Mouse (Mus musculus) C2C12 (cell line): ENCODE results near the gene Ehmt2.

Source experiments
- CEBPB ChIP-seq: IDR thresholded peaks from one replicate; pipeline ENCODE4 v1.6.1; 2011; ENCODE audit warnings: low read depth, mild to moderate bottlenecking, control low read depth, moderate library complexity
- CTCF ChIP-seq: IDR thresholded peaks from one replicate; pipeline ENCODE4 v1.5.1; 2011; ENCODE audit not compliant: control insufficient read depth, insufficient read depth, insufficient read length
- FOSL1 ChIP-seq: IDR thresholded peaks from one replicate; pipeline ENCODE4 v1.8.0; 2011; ENCODE audit warnings: mild to moderate bottlenecking, low read length; ENCODE audit not compliant: poor library complexity, insufficient read depth, severe bottlenecking
- MAX ChIP-seq: IDR thresholded peaks from one replicate; pipeline ENCODE4 v1.6.1; 2011; ENCODE audit warnings: mild to moderate bottlenecking, control low read depth
- MYOD1 ChIP-seq: IDR thresholded peaks from one replicate; pipeline ENCODE4 v1.6.1; 2011; ENCODE audit warnings: low read depth; ENCODE audit not compliant: control insufficient read depth, insufficient read length
- USF1 ChIP-seq: IDR thresholded peaks from one replicate; pipeline ENCODE4 v1.6.1; 2011; ENCODE audit warnings: low read depth, mild to moderate bottlenecking, control low read depth, moderate library complexity

GRCm38 (mm10) chr17:34861704-34862415, 36.4 kb upstream of the Ehmt2 start:
- TF ChIP-seq MAX (no peak), CTCF (no peak), CEBPB (no peak), FOSL1 (no peak), MYOD1 (no peak), USF1 (no peak)
